Mouse (Mus musculus) embryonic facial prominence, embryonic 13.5 days (tissue): ENCODE measurements at regions not wholly inside any gene's neighbourhood (a gene's known extent, or its start where the extent isn't known, plus 50 kb on each side); places are given as distances from the start of the nearest gene placed in this dataset.

Experiments
- ATAC-seq: fragments of 200-750 bp; cut with Nextera tagmentation; 2 replicates; pipeline ENCODE4 v1.8.0; 2017; ENCODE audit warnings: low read depth; ENCODE audit not compliant: insufficient number of reproducible peaks, insufficient read depth, low FRiP score, low TSS enrichment
- H3K27ac ChIP-seq: fragments of 300-500 bp; sonication (generic); 2 replicates; pipeline ENCODE4 v1.5.1; 2015; ENCODE audit warnings: moderate library complexity, mild to moderate bottlenecking, inconsistent platforms
- H3K27me3 ChIP-seq: fragments of 300-500 bp; sonication (generic); 2 replicates; pipeline ENCODE4 v1.6.1; 2015; ENCODE audit warnings: mild to moderate bottlenecking, inconsistent platforms
- H3K36me3 ChIP-seq: fragments of 300-500 bp; sonication (generic); 2 replicates; pipeline ENCODE4 v1.6.1; 2015; ENCODE audit warnings: mild to moderate bottlenecking, inconsistent platforms
- H3K4me1 ChIP-seq: fragments of 300-500 bp; sonication (generic); 2 replicates; pipeline ENCODE4 v1.6.1; 2015; ENCODE audit warnings: inconsistent platforms
- H3K4me2 ChIP-seq: fragments of 300-500 bp; sonication (generic); 2 replicates; pipeline ENCODE4 v1.6.1; 2015; ENCODE audit warnings: moderate library complexity, mild to moderate bottlenecking, inconsistent platforms
- H3K4me3 ChIP-seq: fragments of 300-500 bp; sonication (generic); 2 replicates; pipeline ENCODE4 v1.5.1; 2015; ENCODE audit warnings: mild to moderate bottlenecking, inconsistent platforms
- H3K9ac ChIP-seq: fragments of 300-500 bp; sonication (generic); 2 replicates; pipeline ENCODE4 v1.6.1; 2015; ENCODE audit warnings: mild to moderate bottlenecking, inconsistent platforms
- H3K9me3 ChIP-seq: fragments of 300-500 bp; sonication (generic); 2 replicates; pipeline ENCODE4 v1.6.1; 2016; ENCODE audit warnings: inconsistent platforms
- WGBS: fragments of 180-500 bp; shearing (Covaris S2); methylation state at CpG from one replicate; pipeline ENCODE4 v1.1.7; 2015; ENCODE audit warnings: mixed read lengths; 5-methylcytosine and 5-hydroxymethylcytosine counted together

DNA sequence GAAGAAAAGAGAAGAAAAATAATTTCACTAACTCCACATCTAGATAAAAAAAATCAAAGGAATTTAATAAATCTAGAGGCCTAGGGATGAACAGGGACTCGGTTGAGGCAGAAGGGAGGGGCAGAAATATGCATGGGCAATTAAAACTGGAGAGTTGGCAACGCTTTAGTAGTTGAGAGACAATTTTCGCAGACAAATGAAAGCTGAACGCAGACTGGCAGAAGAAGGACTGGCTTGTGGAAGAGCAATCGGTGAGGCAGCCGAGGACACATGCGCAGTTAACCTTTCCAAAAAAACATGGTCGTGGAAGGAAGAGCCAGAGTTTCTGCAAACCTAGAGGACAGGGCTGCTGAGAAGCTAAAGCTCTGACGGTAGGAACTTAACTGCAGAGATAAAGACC, 82.1 kb upstream of the Cav2 start:
- Histone ChIP-seq H3K4me1 (peaks cover 3% of the 10 kb centered on the region; the same call in 1 of the 2 replicates), H3K4me2 (no peak overlapping the region), H3K27me3 (no peaks in the 10 kb centered on the region), H3K9ac (no peak overlapping the region), H3K4me3 (no peak overlapping the region), H3K9me3 (no peaks in the 10 kb centered on the region), H3K36me3 (no peaks in the 10 kb centered on the region), H3K27ac (no peak overlapping the region)
- ATAC-seq = no peak
- 57% methylated on average over 9 of the region's 9 CpGs for WGBS

DNA sequence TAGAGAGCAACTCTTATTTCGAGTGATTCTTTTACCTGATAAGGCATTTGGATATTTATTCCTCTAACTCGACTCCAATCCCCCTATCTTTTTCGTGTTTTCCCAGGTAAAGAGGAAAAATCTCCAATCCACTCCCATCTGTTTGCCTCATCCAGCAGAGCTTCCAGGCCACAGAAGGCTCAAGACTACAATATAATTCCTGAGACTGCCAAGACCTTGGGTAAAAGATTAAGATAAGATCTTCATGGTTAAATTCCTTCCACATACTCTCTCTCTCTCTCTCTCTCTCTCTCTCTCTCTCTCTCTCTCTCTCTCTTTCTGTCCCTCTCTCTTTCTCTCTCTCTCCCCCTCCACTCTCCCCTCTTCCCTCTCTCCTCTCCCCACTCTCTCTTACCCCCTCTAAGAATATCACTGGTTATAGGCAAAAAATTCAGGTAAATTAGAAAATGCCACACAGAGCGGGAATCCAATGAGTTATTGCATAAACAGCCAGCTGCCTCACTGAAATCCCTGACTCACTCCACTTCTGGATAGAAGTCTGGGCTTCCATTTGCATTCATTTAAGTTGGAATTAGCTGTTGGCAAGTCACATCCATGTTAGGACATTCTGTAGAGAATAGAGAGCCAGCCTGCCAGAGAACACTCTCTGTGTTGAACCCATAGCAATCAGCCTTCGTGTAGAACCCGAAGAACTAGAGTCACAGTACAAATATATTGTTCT, 78.9 kb upstream of the Cav2 start:
- H3K27me3 ChIP-seq = 0 out of 2 replicates have a peak, but pooled peaks cover 4% of the 10 kb centered on the region
- WGBS = 67% methylated on average over 6 of the region's 6 CpGs
- H3K9me3 ChIP-seq = no peaks in the 10 kb centered on the region
- peaks cover 9% of the 10 kb centered on the region; the same call in 1 of the 2 replicates for H3K4me1 ChIP-seq
- H3K27ac ChIP-seq = no peak overlapping the region
- no peak overlapping the region for H3K4me3 ChIP-seq
- no peak overlapping the region for H3K9ac ChIP-seq
- H3K36me3 ChIP-seq = no peaks in the 10 kb centered on the region
- no peak for ATAC-seq
- H3K4me2 ChIP-seq = no peak overlapping the region

DNA sequence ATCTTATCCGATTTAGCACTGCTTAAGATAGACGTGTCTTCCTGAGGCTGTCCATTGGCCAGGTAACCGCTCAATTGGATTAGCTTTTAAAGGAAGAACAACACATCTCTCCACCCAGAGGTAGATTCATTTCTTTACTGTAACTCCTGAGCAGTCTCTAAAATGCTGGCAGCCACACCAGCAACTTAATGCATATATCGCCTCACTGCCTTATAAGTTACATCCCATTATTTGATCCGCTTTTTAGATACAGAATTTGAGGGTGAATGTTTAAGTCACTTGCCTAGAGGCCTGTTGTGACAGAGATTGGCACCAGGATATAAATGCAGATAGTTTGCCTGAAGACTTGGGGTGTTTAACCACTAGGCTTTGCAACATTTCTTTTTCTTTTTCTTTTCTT, 77.7 kb upstream of the Cav2 start:
- H3K27me3 ChIP-seq = 0 out of 2 replicates have a peak, but pooled peaks cover 4% of the 10 kb centered on the region
- peaks cover 9% of the 10 kb centered on the region; the same call in 1 of the 2 replicates for H3K4me1 ChIP-seq
- H3K4me2 ChIP-seq = no peak overlapping the region
- H3K36me3 ChIP-seq = no peaks in the 10 kb centered on the region
- H3K27ac ChIP-seq = no peak overlapping the region
- H3K4me3 ChIP-seq = no peak overlapping the region
- H3K9me3 ChIP-seq = no peaks in the 10 kb centered on the region
- 88% methylated on average over 5 of the region's 5 CpGs for WGBS
- no peak overlapping the region for H3K9ac ChIP-seq
- ATAC-seq = no peak

- 42% methylated on average over 9 of the region's 9 CpGs for WGBS
- no peak overlapping the region; the same call in 1 of the 2 replicates for H3K27ac ChIP-seq
These were observed 76.9 kb upstream of the Cav2 start for GRCm38 (mm10) chr6:17203900-17204686.

GRCm38 (mm10) chr6:17206932-17207331, 74.1 kb upstream of the Cav2 start:
- Histone ChIP-seq H3K9ac (no peak overlapping the region), H3K36me3 (no peaks in the 10 kb centered on the region), H3K4me1 (peaks cover 16% of the 10 kb centered on the region), H3K4me2 (no peak overlapping the region), H3K27me3 (0 out of 2 replicates have a peak, but pooled peaks cover 4% of the 10 kb centered on the region), H3K27ac (no peak overlapping the region), H3K4me3 (no peak overlapping the region), H3K9me3 (no peaks in the 10 kb centered on the region)
- WGBS = 96% methylated on average over 3 of the region's 3 CpGs
- no peak for ATAC-seq

More at GRCm38 (mm10) chr6:17203900-17204686, 76.9 kb upstream of the Cav2 start:
- Histone ChIP-seq H3K27me3 (0 out of 2 replicates have a peak, but pooled peaks cover 4% of the 10 kb centered on the region), H3K4me2 (no peak overlapping the region), H3K4me1 (peaks cover 9% of the 10 kb centered on the region; the same call in 1 of the 2 replicates), H3K4me3 (no peak overlapping the region), H3K36me3 (no peaks in the 10 kb centered on the region), H3K9ac (no peak overlapping the region), H3K9me3 (no peaks in the 10 kb centered on the region)
- ATAC-seq = no peak

- Histone ChIP-seq H3K27ac (no peak overlapping the region), H3K27me3 (peaks cover 4% of the 10 kb centered on the region; the same call in 1 of the 2 replicates), H3K4me2 (no peak overlapping the region), H3K36me3 (no peaks in the 10 kb centered on the region), H3K4me1 (peaks cover 7% of the 10 kb centered on the region; the same call in 1 of the 2 replicates), H3K4me3 (no peak overlapping the region), H3K9me3 (no peaks in the 10 kb centered on the region), H3K9ac (no peak overlapping the region)
- 29% methylated on average over 4 of the region's 4 CpGs for WGBS
- no peak for ATAC-seq
These were observed 71.2 kb upstream of the Cav2 start for GRCm38 (mm10) chr6:17209792-17210191.

DNA sequence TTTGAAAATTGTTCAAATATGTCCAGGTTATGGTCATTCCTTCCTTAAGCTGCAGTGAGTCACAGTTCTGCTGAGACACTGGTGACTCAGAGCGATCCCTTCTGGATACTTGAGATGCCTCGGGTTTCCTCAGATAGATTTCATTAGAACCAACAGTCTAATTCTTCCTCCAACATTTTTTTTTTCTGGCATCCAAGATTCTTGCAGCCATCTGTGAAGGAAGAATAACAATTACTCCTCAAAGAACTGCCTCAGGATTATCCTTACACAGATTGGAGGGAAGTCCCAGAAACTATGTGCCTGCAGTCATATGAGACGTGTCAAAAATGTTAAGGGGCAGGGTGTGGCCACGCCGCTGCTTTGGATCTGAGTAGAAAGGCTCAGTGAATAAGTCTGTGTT, 69.6 kb upstream of the Cav2 start:
- Histone ChIP-seq H3K27me3 (no peaks in the 10 kb centered on the region; the same call in 1 of the 2 replicates), H3K36me3 (no peaks in the 10 kb centered on the region), H3K4me1 (peaks cover 7% of the 10 kb centered on the region; the same call in 1 of the 2 replicates), H3K27ac (no peak overlapping the region), H3K9me3 (no peaks in the 10 kb centered on the region), H3K4me2 (no peak overlapping the region), H3K9ac (no peak overlapping the region), H3K4me3 (no peak overlapping the region)
- WGBS = 33% methylated on average over 5 of the region's 5 CpGs
- no peak for ATAC-seq

GRCm38 (mm10) chr6:17214774-17215173, 66.2 kb upstream of the Cav2 start:
- H3K4me3 ChIP-seq = no peak overlapping the region
- ATAC-seq = no peak
- peaks cover 4% of the 10 kb centered on the region; the same call in 1 of the 2 replicates for H3K4me1 ChIP-seq
- no peak overlapping the region for H3K9ac ChIP-seq
- H3K27ac ChIP-seq = no peak overlapping the region
- H3K9me3 ChIP-seq = no peaks in the 10 kb centered on the region
- WGBS = 41% methylated on average over 9 of the region's 9 CpGs
- no peaks in the 10 kb centered on the region for H3K36me3 ChIP-seq
- H3K27me3 ChIP-seq = no peaks in the 10 kb centered on the region; the same call in 1 of the 2 replicates
- H3K4me2 ChIP-seq = no peak overlapping the region

GRCm38 (mm10) chr6:17216442-17216841, 64.5 kb upstream of the Cav2 start:
- H3K9ac ChIP-seq = no peak overlapping the region
- H3K4me1 ChIP-seq = no peaks in the 10 kb centered on the region
- H3K36me3 ChIP-seq = no peaks in the 10 kb centered on the region
- no peak overlapping the region for H3K27ac ChIP-seq
- H3K27me3 ChIP-seq = no peaks in the 10 kb centered on the region; the same call in 1 of the 2 replicates
- no peak overlapping the region for H3K4me3 ChIP-seq
- ATAC-seq = no peak
- no peaks in the 10 kb centered on the region for H3K9me3 ChIP-seq
- H3K4me2 ChIP-seq = no peak overlapping the region
- WGBS = 64% methylated on average over 1 of the region's 1 CpGs

- Histone ChIP-seq H3K4me1 (no peaks in the 10 kb centered on the region), H3K27ac (no peak overlapping the region), H3K9ac (no peak overlapping the region), H3K36me3 (no peaks in the 10 kb centered on the region), H3K9me3 (no peaks in the 10 kb centered on the region), H3K27me3 (no peaks in the 10 kb centered on the region), H3K4me3 (no peak overlapping the region), H3K4me2 (no peak overlapping the region)
- no peak for ATAC-seq
- 83% methylated on average over 2 of the region's 2 CpGs for WGBS
These were observed 57.2 kb upstream of the Cav2 start for GRCm38 (mm10) chr6:17223744-17224143.

DNA sequence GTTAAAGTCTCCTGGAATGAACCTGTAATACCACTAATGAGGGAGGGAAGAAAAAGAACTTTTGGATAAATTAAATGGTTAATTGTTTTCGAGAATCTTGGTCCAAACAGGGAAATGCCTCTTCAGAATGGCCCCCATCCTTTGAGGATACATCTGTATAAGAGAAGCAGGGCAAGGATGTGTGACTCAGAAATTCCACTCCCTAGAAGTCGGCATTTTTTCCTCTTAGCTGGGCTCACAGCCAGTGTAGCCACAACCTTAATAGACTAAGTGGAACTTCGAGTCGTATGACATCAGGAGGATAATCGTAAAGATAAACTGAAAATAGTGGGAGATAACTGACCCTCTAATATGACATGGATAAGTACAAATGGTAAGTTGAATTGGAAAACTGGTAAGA, 56.1 kb upstream of the Cav2 start:
- WGBS = 54% methylated on average over 5 of the region's 5 CpGs
- Histone ChIP-seq H3K9ac (no peak overlapping the region), H3K36me3 (no peaks in the 10 kb centered on the region), H3K4me1 (no peaks in the 10 kb centered on the region), H3K4me3 (no peak overlapping the region), H3K9me3 (no peaks in the 10 kb centered on the region), H3K4me2 (no peak overlapping the region), H3K27ac (no peak overlapping the region), H3K27me3 (no peaks in the 10 kb centered on the region)
- ATAC-seq = no peak
